Mouse (Mus musculus) liver, embryonic 12.5 days (tissue): ENCODE data around the gene Lrba. TPM values are rescaled to one million over a fixed set of nuclear protein-coding genes. Genes with fewer than 3 reads are reported as not detected.
A peak's percentile ranks its signal among the peaks of the same experiment; 100 is the strongest.

Experiments used
- ATAC-seq: fragments of 200-750 bp; cut with Nextera tagmentation; 2 replicates; pipeline ENCODE4 v1.8.0; 2017; ENCODE audit warnings: moderate number of reproducible peaks, mild to moderate bottlenecking, moderate library complexity
- H3K27ac ChIP-seq: fragments of 300-500 bp; sonication (generic); 2 replicates; pipeline ENCODE4 v1.5.1; 2016; ENCODE audit warnings: mild to moderate bottlenecking
- H3K27me3 ChIP-seq: fragments of 300-500 bp; sonication (generic); replicated peaks from 2 replicates; pipeline ENCODE4 v1.6.1; 2016; ENCODE audit warnings: mild to moderate bottlenecking, moderate library complexity
- H3K36me3 ChIP-seq: fragments of 300-500 bp; sonication (generic); 2 replicates; pipeline ENCODE4 v1.6.1; 2016; ENCODE audit warnings: mild to moderate bottlenecking, moderate library complexity
- H3K4me1 ChIP-seq: fragments of 300-500 bp; sonication (generic); 2 replicates; pipeline ENCODE4 v1.6.1; 2016
- H3K4me2 ChIP-seq: fragments of 300-500 bp; sonication (generic); 2 replicates; pipeline ENCODE4 v1.6.1; 2016; ENCODE audit warnings: mild to moderate bottlenecking, moderate library complexity
- H3K4me3 ChIP-seq: fragments of 300-500 bp; sonication (generic); 2 replicates; pipeline ENCODE4 v1.5.1; 2016; ENCODE audit warnings: mild to moderate bottlenecking, moderate library complexity
- H3K9ac ChIP-seq: fragments of 300-500 bp; sonication (generic); 2 replicates; pipeline ENCODE4 v1.6.1; 2016; ENCODE audit warnings: mild to moderate bottlenecking, moderate library complexity
- H3K9me3 ChIP-seq: fragments of 300-500 bp; sonication (generic); replicated peaks from 2 replicates; pipeline ENCODE4 v1.6.1; 2016; ENCODE audit warnings: mild to moderate bottlenecking, moderate library complexity
- WGBS: fragments of 180-500 bp; shearing (Covaris S2); methylation state at CpG from one replicate; pipeline ENCODE4 v1.1.7; 2016; ENCODE audit not compliant: insufficient replicate concordance; 5-methylcytosine and 5-hydroxymethylcytosine counted together
- polyA plus RNA-seq: library from polyadenylated mRNA; unstranded; fragments of >200 nt; fragmentation: Nextera tagmentation; extraction: Ambion mirVana; gene quantifications from 2 replicates; pipeline ENCODE4 v1.2.1, GENCODE M21; 2016

The Lrba gene
- polyA plus RNA-seq, 1 experiment from 2014 or later: 3.6 TPM

DNA sequence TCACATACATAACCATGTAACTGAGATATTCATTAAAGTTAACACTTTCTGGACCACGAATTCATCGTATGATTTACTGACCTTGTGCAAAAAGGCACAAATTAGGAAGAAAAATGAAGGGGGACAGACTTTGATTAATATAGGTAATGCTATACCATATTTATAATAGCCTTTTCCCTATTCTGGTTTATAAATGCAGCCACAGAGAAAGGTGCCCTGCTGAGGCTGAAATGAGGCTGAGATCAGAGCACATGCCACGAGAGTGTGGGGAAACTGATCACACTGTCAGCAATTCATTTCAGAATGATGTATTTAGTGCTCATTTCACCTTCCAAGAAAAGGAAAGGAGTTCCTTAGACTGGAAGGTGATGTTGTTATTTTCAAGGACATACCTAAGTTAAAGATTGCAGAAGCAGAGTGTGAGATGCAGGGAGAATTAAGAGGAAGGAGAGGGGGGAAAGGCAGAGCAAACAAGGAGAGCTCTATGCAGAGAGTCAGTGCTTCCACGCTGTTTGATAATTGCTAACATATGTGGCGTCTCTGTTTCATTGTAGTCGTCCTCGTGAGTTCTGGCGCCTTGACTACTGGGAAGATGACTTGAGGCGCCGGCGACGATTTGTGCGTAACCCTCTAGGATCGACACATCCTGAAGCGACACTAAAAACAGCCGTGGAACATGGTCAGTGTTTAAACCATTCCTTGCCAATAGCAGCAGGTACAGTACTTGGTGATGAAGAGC, 307.2 kb downstream of the Lrba start:
- no peaks in the 10 kb centered on the region for H3K27me3 ChIP-seq
- H3K27ac ChIP-seq: no peak overlapping the region
- no peaks in the 10 kb centered on the region for H3K36me3 ChIP-seq
- WGBS: 73% methylated on average over 16 of the region's 16 CpGs
- no peak overlapping the region for H3K9ac ChIP-seq
- H3K4me1 ChIP-seq: no peaks in the 10 kb centered on the region
- no peak overlapping the region for H3K4me2 ChIP-seq
- no peaks in the 10 kb centered on the region for H3K9me3 ChIP-seq
- no peak for ATAC-seq
- H3K4me3 ChIP-seq: no peak overlapping the region

DNA sequence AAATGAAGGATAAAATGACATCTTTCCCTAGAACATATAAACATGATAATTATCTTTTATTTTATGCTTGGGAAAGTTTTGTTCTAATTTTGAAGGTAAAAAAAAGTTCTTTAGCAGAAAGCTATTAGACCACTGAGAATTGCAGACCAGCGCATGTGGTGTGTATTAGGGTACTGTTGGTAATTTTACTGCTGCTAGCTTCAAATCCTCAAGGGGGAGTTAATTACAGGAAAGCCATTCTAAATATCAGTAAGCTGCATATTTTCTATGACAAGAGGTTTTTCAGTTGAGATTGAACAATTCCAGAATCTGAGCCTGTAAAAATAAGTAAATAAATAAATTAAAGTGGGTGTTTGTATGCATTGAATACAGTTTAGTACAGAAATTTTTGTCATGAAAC, 312.3 kb downstream of the Lrba start:
- WGBS: 85% methylated on average over 1 of the region's 1 CpGs
- Histone ChIP-seq H3K4me1 (no peaks in the 10 kb centered on the region), H3K36me3 (no peaks in the 10 kb centered on the region), H3K27me3 (no peaks in the 10 kb centered on the region), H3K27ac (no peak overlapping the region), H3K4me3 (no peak overlapping the region), H3K9me3 (no peaks in the 10 kb centered on the region), H3K4me2 (no peak overlapping the region), H3K9ac (no peak overlapping the region)
- ATAC-seq: no peak

DNA sequence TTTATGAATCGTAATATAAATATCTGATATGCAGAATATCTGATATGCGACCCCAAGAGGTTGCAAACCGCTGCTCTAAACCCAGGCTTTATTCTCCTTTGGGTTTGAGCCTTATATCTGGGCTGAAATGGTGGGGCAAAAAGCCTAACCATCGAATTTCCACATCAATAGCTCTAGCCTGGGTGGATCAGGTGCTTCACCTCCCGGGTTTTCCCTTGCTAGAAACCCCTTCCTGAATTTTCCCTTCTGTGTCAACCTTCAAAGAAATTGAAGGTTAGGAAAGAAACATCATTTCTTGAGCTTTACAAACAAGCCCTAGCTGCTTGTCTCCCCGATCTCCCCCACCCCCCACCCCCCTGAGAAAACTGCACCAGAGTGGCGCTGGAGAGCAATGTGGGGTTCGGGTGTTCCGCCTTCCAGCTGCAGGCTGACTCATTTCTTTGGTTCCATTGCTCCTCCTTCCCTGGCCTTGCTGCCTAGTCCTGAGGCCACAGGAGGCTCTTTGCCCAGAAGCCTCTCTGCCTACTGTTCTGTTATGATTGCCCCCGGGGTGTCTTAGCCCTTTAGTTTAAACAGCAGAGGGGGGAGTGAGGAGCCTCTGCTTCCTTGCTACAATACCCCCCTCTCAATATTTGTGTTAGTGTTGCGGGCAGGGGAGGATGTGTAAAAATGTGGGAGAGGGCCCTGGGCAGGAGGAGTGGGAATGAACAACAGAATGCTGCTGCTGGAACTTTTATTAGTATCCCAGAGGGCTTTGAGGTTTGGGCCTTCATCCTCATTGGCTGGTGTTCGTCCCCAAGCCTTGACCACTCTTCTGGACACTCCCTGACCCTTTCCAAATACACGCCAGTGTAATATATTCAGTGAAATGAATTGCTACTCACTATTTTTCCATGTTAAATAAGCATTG, 314.4 kb downstream of the Lrba start:
- no peaks in the 10 kb centered on the region for H3K4me1 ChIP-seq
- peak; percentile 24; the same call in 1 of the 2 replicates for ATAC-seq
- no peaks in the 10 kb centered on the region for H3K9me3 ChIP-seq
- no peaks in the 10 kb centered on the region for H3K36me3 ChIP-seq
- no peak overlapping the region for H3K4me3 ChIP-seq
- 37% methylated on average over 13 of the region's 13 CpGs for WGBS
- H3K27me3 ChIP-seq: no peaks in the 10 kb centered on the region
- H3K4me2 ChIP-seq: peak overlapping the region; percentile 14; the same call in 1 of the 2 replicates
- H3K9ac ChIP-seq: no peak overlapping the region
- H3K27ac ChIP-seq: peak overlapping the region; percentile 30; the same call in 1 of the 2 replicates

DNA sequence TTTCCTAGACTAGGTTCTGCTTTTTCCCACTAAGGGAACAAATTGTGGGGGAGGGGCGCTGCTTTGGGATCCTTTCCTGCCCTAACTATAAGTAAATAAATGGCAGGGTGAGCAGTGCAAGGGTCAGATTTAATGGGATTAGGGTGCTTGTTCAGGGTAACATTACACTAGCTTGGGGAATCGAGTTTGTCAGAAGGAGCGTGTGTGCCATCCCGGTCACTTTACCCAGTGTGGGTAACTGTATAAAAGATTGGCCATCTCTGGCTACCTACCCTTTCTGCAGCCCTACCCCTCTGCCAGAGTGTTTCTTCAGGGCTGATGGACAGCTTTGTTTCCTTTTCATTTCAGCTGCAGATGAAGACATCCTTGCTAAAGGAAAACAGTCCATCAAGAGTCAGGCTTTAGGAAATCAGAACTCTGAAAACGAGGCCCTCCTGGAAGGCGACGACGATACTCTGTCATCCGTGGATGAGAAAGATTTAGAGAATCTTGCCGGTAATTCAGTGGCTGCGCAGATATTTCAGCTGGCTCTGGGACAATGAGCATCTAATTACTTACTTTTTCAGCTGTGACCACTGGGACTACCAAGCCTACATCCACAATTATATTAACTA, 315.2 kb downstream of the Lrba start:
- no peaks in the 10 kb centered on the region for H3K9me3 ChIP-seq
- no peak overlapping the region for H3K9ac ChIP-seq
- H3K4me2 ChIP-seq: peak overlapping the region; percentile 22; the same call in 1 of the 2 replicates
- peak; percentile 54 for ATAC-seq
- no peaks in the 10 kb centered on the region for H3K36me3 ChIP-seq
- H3K4me3 ChIP-seq: no peak overlapping the region
- no peaks in the 10 kb centered on the region for H3K4me1 ChIP-seq
- no peak overlapping the region for H3K27ac ChIP-seq
- H3K27me3 ChIP-seq: peaks cover 1% of the 10 kb centered on the region
- 79% methylated on average over 11 of the region's 11 CpGs for WGBS

DNA sequence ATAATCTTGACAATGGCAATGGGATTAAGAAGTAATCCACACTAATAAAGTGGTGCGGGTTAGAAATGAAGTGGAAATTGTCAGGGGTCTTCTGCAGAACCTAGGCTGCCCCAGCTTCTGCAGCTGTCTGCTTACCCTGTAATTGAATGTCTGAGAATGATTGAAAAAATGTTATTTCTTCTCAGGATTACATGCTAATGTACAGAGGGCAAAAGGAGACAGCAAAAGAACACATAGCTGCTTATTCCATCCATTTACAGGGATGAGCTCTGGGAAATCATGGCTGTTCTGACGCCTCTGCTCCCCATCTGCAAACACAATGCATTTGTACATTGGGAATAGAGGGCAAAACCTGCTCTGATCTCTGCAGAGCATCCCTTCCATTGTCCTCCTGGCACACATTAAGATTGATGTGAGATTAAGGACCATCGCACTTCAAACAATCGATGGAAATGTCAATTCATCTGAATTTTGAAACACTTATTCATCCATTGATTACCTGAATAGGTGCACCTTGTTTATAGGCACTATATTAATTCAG, 316.7 kb downstream of the Lrba start:
- Histone ChIP-seq H3K4me1 (no peaks in the 10 kb centered on the region), H3K27me3 (peaks cover 7% of the 10 kb centered on the region), H3K9ac (no peak overlapping the region), H3K27ac (no peak overlapping the region), H3K4me3 (no peak overlapping the region), H3K36me3 (no peaks in the 10 kb centered on the region), H3K4me2 (no peak overlapping the region), H3K9me3 (no peaks in the 10 kb centered on the region)
- ATAC-seq: no peak
- 70% methylated on average over 4 of the region's 4 CpGs for WGBS

DNA sequence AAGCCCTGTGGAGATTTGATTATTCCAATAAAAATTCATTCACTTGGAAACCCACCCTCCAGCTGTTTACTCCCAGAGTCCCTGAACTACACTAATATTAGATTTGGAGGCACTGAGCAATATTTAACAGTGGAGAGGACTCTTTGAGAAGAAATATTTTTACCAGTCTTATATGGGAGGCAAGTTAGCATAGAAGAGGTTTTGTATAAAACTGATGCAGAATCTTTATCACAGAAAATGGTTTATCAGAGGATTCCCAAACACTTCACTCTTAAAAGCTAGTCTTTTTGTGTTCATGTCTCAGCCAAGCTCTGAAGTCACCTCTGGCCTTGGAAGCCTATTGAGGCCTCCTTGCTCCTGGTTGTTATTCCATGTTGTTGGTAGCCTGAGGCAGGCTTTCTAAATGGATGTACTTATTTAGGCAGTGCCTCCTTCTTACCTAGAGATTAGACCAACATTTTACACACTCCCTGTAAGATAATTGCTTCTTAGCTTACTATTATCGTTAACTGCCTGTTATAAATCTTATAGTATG, 317.4 kb downstream of the Lrba start:
- Histone ChIP-seq H3K36me3 (no peaks in the 10 kb centered on the region), H3K9ac (no peak overlapping the region), H3K27me3 (peaks cover 15% of the 10 kb centered on the region), H3K9me3 (no peaks in the 10 kb centered on the region), H3K4me1 (peaks cover 7% of the 10 kb centered on the region), H3K4me3 (no peak overlapping the region), H3K4me2 (no peak overlapping the region), H3K27ac (no peak overlapping the region)
- ATAC-seq: no peak
- WGBS: 70% methylated on average over 1 of the region's 1 CpGs

DNA sequence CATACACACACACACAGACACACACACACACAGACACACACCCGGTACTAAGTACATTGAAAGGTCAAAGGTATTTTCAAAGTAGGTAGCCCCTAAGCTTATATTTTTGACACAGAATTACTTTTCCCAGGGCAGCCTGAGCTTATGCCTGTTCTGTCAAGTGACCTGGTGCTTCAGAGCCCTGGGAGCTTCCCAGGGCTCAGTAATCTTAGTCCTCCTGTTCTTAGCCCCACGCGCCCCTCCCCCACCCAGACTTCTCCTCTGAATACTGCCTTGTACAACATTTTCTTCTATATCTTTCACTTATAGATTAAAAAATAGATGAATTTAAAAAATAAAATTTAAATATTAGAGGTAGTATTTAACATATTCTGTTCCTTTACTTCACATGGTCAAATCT, 320.3 kb downstream of the Lrba start:
- no peak overlapping the region for H3K9ac ChIP-seq
- H3K36me3 ChIP-seq: no peaks in the 10 kb centered on the region
- no peaks in the 10 kb centered on the region for H3K9me3 ChIP-seq
- peaks cover 24% of the 10 kb centered on the region for H3K4me1 ChIP-seq
- H3K27me3 ChIP-seq: peaks cover 40% of the 10 kb centered on the region
- no peak for ATAC-seq
- 52% methylated on average over 3 of the region's 3 CpGs for WGBS
- H3K4me2 ChIP-seq: no peak overlapping the region
- no peak overlapping the region for H3K4me3 ChIP-seq
- no peak overlapping the region for H3K27ac ChIP-seq

DNA sequence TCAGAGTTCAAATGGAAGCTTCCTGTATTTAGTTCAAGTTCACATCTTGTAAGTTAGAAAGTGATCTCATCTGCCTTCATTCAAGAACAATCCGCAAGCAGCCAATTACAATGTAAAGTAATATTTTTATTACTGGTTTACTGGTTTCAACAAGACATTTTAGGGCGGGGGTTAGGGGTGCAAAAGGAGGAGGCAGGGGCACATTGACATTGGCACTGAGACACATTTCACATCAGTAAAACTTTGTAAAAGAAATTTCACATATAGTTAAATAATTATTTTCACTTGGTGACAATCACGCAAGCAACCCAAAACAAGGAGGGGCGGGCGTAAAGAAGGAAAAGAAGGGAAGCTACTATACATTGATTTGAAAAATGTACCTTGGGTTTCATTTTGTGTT, 321.5 kb downstream of the Lrba start:
- ATAC-seq: no peak

DNA sequence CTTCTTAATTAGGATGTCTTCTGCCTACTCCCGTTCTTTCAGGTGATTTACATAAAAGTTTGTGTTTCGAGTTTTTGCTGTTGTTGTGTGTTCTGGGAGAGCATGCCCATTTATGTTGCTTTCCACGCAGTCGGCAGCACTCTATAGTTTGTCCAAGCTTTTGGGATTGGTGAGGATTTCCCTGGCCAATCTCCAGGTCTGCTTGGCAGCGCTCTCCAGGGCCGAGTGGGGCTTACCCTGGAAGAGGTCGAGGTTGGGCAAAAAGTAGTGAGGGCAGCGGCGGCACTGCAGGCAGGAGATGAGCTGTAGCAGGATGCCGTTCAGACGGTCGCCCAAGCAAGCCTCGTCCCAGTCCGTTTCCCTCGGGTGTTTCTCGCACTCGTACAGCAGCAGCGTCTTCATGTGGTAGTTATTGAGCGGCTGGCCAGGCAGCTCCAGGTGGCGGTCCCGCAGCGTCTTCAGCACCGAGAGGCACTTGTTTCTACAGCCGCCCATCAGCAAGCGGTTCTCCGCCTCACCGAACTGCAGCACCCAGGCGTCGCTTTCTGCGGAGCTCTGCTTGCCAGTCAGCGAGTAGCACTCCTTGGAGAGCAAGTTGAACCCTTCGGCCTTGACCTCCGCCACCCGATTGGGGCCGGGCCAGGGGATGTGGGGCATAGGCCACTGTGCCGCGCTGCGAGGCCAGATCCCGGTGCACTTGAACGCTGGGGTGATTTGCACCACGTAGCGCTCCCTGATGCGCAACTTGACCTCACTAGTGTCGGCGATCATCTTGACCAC, 322.2 kb downstream of the Lrba start:
- Histone ChIP-seq H3K36me3 (no peaks in the 10 kb centered on the region), H3K9me3 (no peaks in the 10 kb centered on the region), H3K9ac (no peak overlapping the region), H3K27me3 (peaks cover 59% of the 10 kb centered on the region), H3K4me3 (peak overlapping the region; percentile 47), H3K4me1 (peaks cover 29% of the 10 kb centered on the region), H3K27ac (no peak overlapping the region), H3K4me2 (peak overlapping the region; percentile 62)
- ATAC-seq: peak; percentile 46
- under 1% methylated on average over 45 of the region's 45 CpGs for WGBS

More for the DNA sequence above, 321.5 kb downstream of the Lrba start:
- no peak overlapping the region for H3K27ac ChIP-seq
- H3K9me3 ChIP-seq: no peaks in the 10 kb centered on the region
- peak overlapping the region; percentile 47 for H3K4me3 ChIP-seq
- no peaks in the 10 kb centered on the region for H3K36me3 ChIP-seq
- H3K4me1 ChIP-seq: peaks cover 29% of the 10 kb centered on the region
- H3K27me3 ChIP-seq: peaks cover 52% of the 10 kb centered on the region
- peak overlapping the region; percentile 62 for H3K4me2 ChIP-seq
- H3K9ac ChIP-seq: no peak overlapping the region
- WGBS: 26% methylated on average over 5 of the region's 5 CpGs

DNA sequence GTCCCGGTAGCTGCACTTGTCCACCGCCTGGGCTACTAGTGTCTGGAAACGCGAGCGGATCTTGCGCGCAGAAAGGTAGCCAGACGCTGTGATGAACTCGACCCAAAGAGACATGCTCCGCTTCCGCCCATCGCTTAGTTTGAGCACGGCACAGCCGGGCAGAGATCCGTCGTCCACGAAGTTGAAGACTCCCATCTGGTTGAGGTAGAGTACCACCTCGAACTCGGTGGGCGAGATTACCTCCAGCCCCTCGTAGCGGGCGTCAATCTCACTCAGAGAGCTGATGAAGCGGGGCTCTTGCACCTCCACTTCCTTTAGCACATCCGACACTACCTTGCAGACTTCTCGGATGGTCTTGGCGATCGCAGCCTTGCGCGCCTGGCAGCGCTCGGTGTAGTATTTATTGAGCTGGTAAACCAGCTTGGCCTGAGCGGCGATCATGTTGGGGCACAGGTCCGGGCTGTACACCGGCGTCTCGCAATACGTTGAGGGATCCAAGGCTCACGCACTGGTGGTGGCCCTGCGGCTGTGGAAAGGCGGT, 322.8 kb downstream of the Lrba start:
- Histone ChIP-seq H3K4me3 (peak overlapping the region; percentile 47), H3K9ac (no peak overlapping the region), H3K9me3 (no peaks in the 10 kb centered on the region), H3K4me1 (peaks cover 29% of the 10 kb centered on the region), H3K36me3 (no peaks in the 10 kb centered on the region), H3K27me3 (peaks cover 62% of the 10 kb centered on the region), H3K4me2 (peak overlapping the region; percentile 62), H3K27ac (no peak overlapping the region)
- peak; percentile 13; the same call in 1 of the 2 replicates for ATAC-seq
- WGBS: 2% methylated on average over 42 of the region's 42 CpGs
